Mouse (Mus musculus) midbrain, embryonic 12.5 days (tissue): ENCODE measurements at regions not wholly inside any gene's neighbourhood (a gene's known extent, or its start where the extent isn't known, plus 50 kb on each side); places are given as distances from the start of the nearest gene placed in this dataset.

Source experiments
- ATAC-seq: fragments of 200-750 bp; cut with Nextera tagmentation; 2 replicates; pipeline ENCODE4 v1.8.0; 2017; ENCODE audit warnings: low read depth, moderate TSS enrichment, moderate library complexity; ENCODE audit not compliant: low FRiP score
- H3K27ac ChIP-seq: fragments of 300-500 bp; sonication (generic); replicated peaks from 2 replicates; pipeline ENCODE4 v1.5.1; 2016; ENCODE audit warnings: mild to moderate bottlenecking
- H3K27me3 ChIP-seq: fragments of 300-500 bp; sonication (generic); 2 replicates; pipeline ENCODE4 v1.6.1; 2016; ENCODE audit warnings: mild to moderate bottlenecking
- H3K36me3 ChIP-seq: fragments of 300-500 bp; sonication (generic); 2 replicates; pipeline ENCODE4 v1.6.1; 2016
- H3K4me1 ChIP-seq: fragments of 300-500 bp; sonication (generic); 2 replicates; pipeline ENCODE4 v1.6.1; 2016
- H3K4me2 ChIP-seq: fragments of 300-500 bp; sonication (generic); replicated peaks from 2 replicates; pipeline ENCODE4 v1.6.1; 2016; ENCODE audit warnings: mild to moderate bottlenecking, moderate library complexity
- H3K4me3 ChIP-seq: fragments of 300-500 bp; sonication (generic); 2 replicates; pipeline ENCODE4 v1.5.1; 2016; ENCODE audit warnings: mild to moderate bottlenecking
- H3K9ac ChIP-seq: fragments of 300-500 bp; sonication (generic); replicated peaks from 2 replicates; pipeline ENCODE4 v1.6.1; 2016; ENCODE audit warnings: mild to moderate bottlenecking, moderate library complexity
- H3K9me3 ChIP-seq: fragments of 300-500 bp; sonication (generic); 2 replicates; pipeline ENCODE4 v1.6.1; 2016; ENCODE audit warnings: mild to moderate bottlenecking
- WGBS: fragments of 180-500 bp; shearing (Covaris S2); methylation state at CpG from one replicate; pipeline ENCODE4 v1.1.7; 2016; 5-methylcytosine and 5-hydroxymethylcytosine counted together

DNA sequence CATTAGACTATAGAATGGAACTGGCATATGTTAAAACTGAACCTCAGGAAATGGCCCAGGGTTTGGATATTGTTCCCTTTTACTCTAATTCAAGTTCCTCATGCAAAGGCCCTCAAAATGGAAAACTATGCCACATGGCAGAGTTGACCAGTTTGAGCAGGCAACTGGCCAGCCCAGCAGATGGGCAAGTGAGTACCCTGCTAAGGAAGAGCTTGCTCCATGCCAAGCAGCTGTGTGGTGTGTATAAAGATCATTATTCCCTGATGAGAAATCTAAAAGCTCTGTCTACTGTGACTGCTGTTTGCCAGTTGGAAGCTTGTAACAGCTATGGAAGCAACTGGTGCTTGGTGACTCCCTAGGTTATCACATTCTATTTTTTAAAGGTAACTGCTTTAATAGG, 453.4 kb upstream of the Foxg1 start:
- no peaks in the 10 kb centered on the region for H3K27me3 ChIP-seq
- H3K27ac ChIP-seq = no peak overlapping the region
- no peaks in the 10 kb centered on the region for H3K9me3 ChIP-seq
- no peaks in the 10 kb centered on the region for H3K4me1 ChIP-seq
- no peak overlapping the region for H3K4me3 ChIP-seq
- H3K36me3 ChIP-seq = no peaks in the 10 kb centered on the region
- no peak overlapping the region for H3K4me2 ChIP-seq
- ATAC-seq = no peak
- H3K9ac ChIP-seq = no peak overlapping the region

DNA sequence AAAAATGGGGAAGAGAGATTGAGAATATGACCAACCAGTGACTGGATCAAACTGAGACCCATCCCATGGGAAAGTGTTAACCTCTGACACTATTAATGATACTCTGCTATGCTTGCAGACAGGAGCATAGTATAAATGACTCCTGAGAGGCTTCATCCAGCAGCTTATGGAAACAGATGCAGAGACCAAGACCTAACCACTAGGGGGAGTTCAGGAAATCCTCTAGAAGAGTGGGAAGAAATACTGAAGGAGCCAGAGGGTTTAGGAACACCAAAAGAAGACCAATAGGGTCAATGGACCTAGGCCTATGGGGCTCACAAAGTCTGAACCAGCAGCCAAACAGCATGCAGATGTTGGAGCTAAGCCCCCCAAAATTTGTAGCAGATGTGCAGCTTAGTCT, 436.0 kb upstream of the Foxg1 start:
- Histone ChIP-seq H3K9me3 (no peaks in the 10 kb centered on the region), H3K36me3 (no peaks in the 10 kb centered on the region), H3K4me3 (no peak overlapping the region), H3K4me2 (no peak overlapping the region), H3K27ac (no peak overlapping the region), H3K9ac (no peak overlapping the region), H3K27me3 (no peaks in the 10 kb centered on the region), H3K4me1 (no peaks in the 10 kb centered on the region)
- 0 out of 2 replicates have a peak, but pooled peaks have one; percentile 19 for ATAC-seq

DNA sequence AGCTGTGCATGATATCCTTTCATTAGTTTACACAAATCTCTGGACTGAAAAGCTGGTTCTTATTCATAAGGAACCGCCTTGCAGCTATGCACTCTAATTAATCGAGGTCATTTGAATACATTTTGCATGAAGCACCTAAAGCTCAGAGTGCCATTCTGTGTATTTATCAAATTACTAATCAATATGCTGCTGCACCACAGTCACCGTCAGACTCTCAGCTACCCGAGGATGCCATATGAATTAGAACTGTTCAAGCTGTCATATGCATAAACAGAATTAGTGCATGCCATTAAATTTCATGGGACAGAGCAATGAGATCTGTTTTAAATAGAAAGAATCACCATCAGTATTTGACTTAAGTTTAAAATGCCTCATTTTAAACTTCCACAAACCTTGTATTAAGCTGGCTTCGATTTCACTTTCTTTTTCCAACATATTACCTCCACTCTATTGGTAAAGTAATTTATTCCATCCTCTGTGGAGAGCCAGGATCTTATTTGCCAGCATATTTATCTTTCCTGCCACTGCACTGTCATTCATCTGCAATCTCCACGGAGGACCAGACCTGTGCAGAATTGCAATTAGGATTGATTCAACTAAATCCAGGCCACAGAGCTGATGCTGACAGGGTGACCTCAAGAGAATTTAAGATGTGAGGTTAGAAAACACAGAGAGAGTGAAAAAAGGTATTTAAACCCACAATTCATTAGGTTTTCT, 423.0 kb upstream of the Foxg1 start:
- no peak overlapping the region for H3K4me3 ChIP-seq
- no peaks in the 10 kb centered on the region for H3K9me3 ChIP-seq
- H3K36me3 ChIP-seq = no peaks in the 10 kb centered on the region
- WGBS = 37% methylated on average over 6 of the region's 6 CpGs
- no peak overlapping the region for H3K9ac ChIP-seq
- ATAC-seq = peak; percentile 93
- H3K27ac ChIP-seq = peak overlapping the region; percentile 82
- no peaks in the 10 kb centered on the region for H3K27me3 ChIP-seq
- H3K4me2 ChIP-seq = peak overlapping the region; percentile 10
- no peaks in the 10 kb centered on the region for H3K4me1 ChIP-seq

DNA sequence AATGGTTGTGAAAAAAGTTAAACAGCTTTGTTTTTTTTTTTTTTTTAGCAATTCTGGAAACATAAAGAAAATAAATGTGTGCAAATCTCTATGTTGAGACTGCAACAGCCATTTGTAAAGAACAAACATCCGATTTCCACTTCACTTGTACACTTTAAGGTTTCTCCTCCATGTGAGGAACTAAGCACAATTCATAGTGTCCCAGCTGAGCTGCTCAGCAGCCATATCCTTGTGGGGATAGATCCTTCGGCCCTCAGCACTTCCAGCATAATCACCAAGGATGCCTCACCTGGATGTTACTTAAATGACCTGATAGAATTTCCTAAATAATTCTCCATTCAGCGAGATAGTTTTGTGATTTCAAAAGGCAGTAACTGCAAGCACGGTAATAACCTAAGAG, 422.4 kb upstream of the Foxg1 start:
- H3K9ac ChIP-seq = no peak overlapping the region
- 59% methylated on average over 4 of the region's 4 CpGs for WGBS
- no peaks in the 10 kb centered on the region for H3K36me3 ChIP-seq
- H3K4me2 ChIP-seq = no peak overlapping the region
- H3K9me3 ChIP-seq = no peaks in the 10 kb centered on the region
- H3K4me1 ChIP-seq = no peaks in the 10 kb centered on the region
- ATAC-seq = peak; percentile 36; the same call in 1 of the 2 replicates
- H3K4me3 ChIP-seq = no peak overlapping the region
- no peaks in the 10 kb centered on the region for H3K27me3 ChIP-seq
- H3K27ac ChIP-seq = peak overlapping the region; percentile 79

DNA sequence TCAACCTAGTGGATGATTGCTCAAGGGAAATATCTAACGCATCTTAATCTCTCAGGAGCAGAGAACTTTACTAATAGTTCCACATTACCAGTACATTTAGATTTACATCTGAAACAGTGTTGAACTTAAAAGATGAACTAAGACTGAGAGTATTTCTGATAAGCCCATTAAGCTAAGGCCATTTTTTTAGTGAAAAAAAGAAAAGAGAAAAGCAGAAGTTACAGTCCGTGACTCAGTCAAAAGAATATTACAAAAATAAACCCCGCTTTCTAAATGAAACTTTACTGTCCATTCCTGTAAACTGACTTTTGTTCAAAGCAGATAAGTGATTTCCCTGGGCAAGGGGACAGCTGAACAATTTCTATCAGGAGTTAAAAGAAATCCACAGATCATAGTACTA, 419.0 kb upstream of the Foxg1 start:
- WGBS = 89% methylated on average over 3 of the region's 3 CpGs
- no peaks in the 10 kb centered on the region for H3K36me3 ChIP-seq
- no peak overlapping the region for H3K4me2 ChIP-seq
- no peak overlapping the region for H3K27ac ChIP-seq
- H3K9ac ChIP-seq = no peak overlapping the region
- H3K27me3 ChIP-seq = no peaks in the 10 kb centered on the region
- no peaks in the 10 kb centered on the region for H3K4me1 ChIP-seq
- no peak overlapping the region for H3K4me3 ChIP-seq
- ATAC-seq = no peak
- H3K9me3 ChIP-seq = no peaks in the 10 kb centered on the region
